Mouse (Mus musculus) forebrain, embryonic 14.5 days (tissue): ENCODE data around the gene Satb2. TPM values are rescaled to one million over a fixed set of nuclear protein-coding genes. Genes with fewer than 3 reads are reported as not detected.

ENCODE experiments used
- ATAC-seq: fragments of 200-750 bp; cut with Nextera tagmentation; 2 replicates; pipeline ENCODE4 v1.8.0; 2017; ENCODE audit warnings: mild to moderate bottlenecking, moderate library complexity
- DNase-seq: peaks from one replicate; pipeline ENCODE4 v3.0.0-alpha.2; 2015; ENCODE audit warnings: low spot score
- H3K27ac ChIP-seq: fragments of 300-500 bp; sonication (generic); 2 replicates; pipeline ENCODE4 v1.5.1; 2014; ENCODE audit warnings: low read depth, mild to moderate bottlenecking, control low read depth, low read length, moderate library complexity
- H3K27me3 ChIP-seq: fragments of 300-500 bp; sonication (generic); replicated peaks from 2 replicates; pipeline ENCODE4 v1.6.1; 2014; ENCODE audit warnings: low read length, control low read depth, mixed read lengths; ENCODE audit not compliant: control insufficient read depth, insufficient read depth
- H3K36me3 ChIP-seq: fragments of 300-500 bp; sonication (generic); 2 replicates; pipeline ENCODE4 v1.6.1; 2014; ENCODE audit warnings: low read length, control low read depth; ENCODE audit not compliant: control insufficient read depth, insufficient read depth
- H3K4me1 ChIP-seq: fragments of 300-500 bp; sonication (generic); 2 replicates; pipeline ENCODE4 v1.6.1; 2014; ENCODE audit warnings: antibody characterized with exemption, low read length, control low read depth; ENCODE audit not compliant: control insufficient read depth, insufficient read depth
- H3K4me2 ChIP-seq: fragments of 300-500 bp; sonication (generic); 2 replicates; pipeline ENCODE4 v1.6.1; 2014; ENCODE audit warnings: mild to moderate bottlenecking, control low read depth, low read length
- H3K4me3 ChIP-seq: fragments of 300-500 bp; sonication (generic); 2 replicates; pipeline ENCODE4 v1.5.1; 2014; ENCODE audit warnings: low read depth, low read length, control low read depth
- H3K9ac ChIP-seq: fragments of 300-500 bp; sonication (generic); 2 replicates; pipeline ENCODE4 v1.6.1; 2014; ENCODE audit warnings: mild to moderate bottlenecking, low read length, control low read depth, moderate library complexity
- H3K9me3 ChIP-seq: fragments of 300-500 bp; sonication (generic); replicated peaks from 2 replicates; pipeline ENCODE4 v1.6.1; 2016; ENCODE audit warnings: low read length, control low read depth, mixed read lengths; ENCODE audit not compliant: control insufficient read depth
- WGBS: fragments of 180-500 bp; shearing (Covaris S2); extraction: QIAGEN DNeasy Blood & Tissue Kit; methylation state at CpG from one replicate; pipeline ENCODE4 v1.1.7; 2014; 5-methylcytosine and 5-hydroxymethylcytosine counted together
- microRNA-seq: library from miRNA; unstranded; fragments of <30 nt; microRNA quantifications from one replicate; pipeline ENCODE4, GENCODE M21; 2016
- polyA plus RNA-seq: library from polyadenylated mRNA; unstranded; fragments of >200 nt; fragmentation: Nextera tagmentation; extraction: Ambion mirVana; gene quantifications from 2 replicates; pipeline ENCODE4 v1.2.1, GENCODE M21; 2014

Gene Satb2
- polyA plus RNA-seq, 1 experiment from 2014 or later, result 20.1 TPM

DNA sequence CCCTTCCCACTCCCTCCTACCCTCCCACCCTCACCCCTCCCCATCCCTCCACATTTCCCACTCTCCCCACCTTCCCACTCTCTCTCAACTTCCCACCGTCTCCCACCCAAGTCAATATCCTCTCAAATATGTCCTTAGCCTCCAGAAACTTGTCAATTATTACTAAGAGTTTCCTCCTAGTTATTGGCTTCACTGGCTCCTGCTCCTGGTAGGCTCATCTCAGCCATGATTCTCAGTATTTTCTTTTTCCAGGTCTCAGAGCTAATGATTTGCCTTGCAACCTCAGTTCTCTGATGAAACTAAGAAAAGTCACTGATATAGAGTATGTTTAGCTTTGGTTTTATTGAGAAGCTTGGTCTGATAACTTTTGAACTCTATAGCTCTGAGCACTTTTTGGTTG, 214.2 kb downstream of the Satb2 start:
- ATAC-seq (no peak), DNase-seq (no peak)
- no peaks in the 10 kb centered on the region for H3K27me3 ChIP-seq
- no peak overlapping the region for H3K4me3 ChIP-seq
- H3K4me1 ChIP-seq, result no peaks in the 10 kb centered on the region
- no peak overlapping the region for H3K27ac ChIP-seq
- WGBS, result 91% methylated on average over 1 of the region's 1 CpGs
- H3K36me3 ChIP-seq, result no peaks in the 10 kb centered on the region
- no peaks in the 10 kb centered on the region for H3K9me3 ChIP-seq
- H3K9ac ChIP-seq, result no peak overlapping the region
- H3K4me2 ChIP-seq, result no peak overlapping the region

- no peak overlapping the region for H3K4me2 ChIP-seq
- no peaks in the 10 kb centered on the region for H3K36me3 ChIP-seq
- no peaks in the 10 kb centered on the region for H3K4me1 ChIP-seq
- no peaks in the 10 kb centered on the region for H3K9me3 ChIP-seq
- ATAC-seq (no peak), DNase-seq (no peak)
- no peak overlapping the region for H3K9ac ChIP-seq
- H3K27me3 ChIP-seq, result no peaks in the 10 kb centered on the region
- no peak overlapping the region for H3K27ac ChIP-seq
- WGBS, result 96% methylated on average over 1 of the region's 1 CpGs
- H3K4me3 ChIP-seq, result no peak overlapping the region
These were observed 216.9 kb downstream of the Satb2 start for GRCm38 (mm10) chr1:56761512-56761911.

DNA sequence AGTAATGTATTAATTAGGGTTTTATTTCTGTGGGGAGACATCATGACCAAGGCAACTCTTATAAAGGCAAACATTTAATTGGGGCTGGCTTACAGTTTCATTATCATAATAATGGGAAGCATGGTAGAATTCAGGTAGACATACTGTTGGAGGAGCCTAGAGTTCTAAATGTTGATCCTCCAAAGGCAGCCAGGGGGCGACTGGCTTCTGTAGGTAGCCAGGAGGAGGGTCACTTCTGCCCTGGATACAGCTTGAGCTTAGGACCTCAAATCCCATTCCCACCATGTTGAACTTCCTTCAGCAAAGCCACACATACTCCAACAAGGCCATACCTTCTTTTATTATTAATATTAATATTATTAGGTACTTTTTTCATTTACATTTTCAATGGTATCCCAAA, 225.2 kb downstream of the Satb2 start:
- Histone ChIP-seq H3K9ac (no peak overlapping the region), H3K4me1 (no peaks in the 10 kb centered on the region), H3K4me2 (no peak overlapping the region), H3K27ac (no peak overlapping the region), H3K4me3 (no peak overlapping the region), H3K36me3 (no peaks in the 10 kb centered on the region), H3K27me3 (no peaks in the 10 kb centered on the region), H3K9me3 (no peaks in the 10 kb centered on the region)
- ATAC-seq (no peak), DNase-seq (no peak)
- WGBS, result 68% methylated on average over 1 of the region's 1 CpGs

DNA sequence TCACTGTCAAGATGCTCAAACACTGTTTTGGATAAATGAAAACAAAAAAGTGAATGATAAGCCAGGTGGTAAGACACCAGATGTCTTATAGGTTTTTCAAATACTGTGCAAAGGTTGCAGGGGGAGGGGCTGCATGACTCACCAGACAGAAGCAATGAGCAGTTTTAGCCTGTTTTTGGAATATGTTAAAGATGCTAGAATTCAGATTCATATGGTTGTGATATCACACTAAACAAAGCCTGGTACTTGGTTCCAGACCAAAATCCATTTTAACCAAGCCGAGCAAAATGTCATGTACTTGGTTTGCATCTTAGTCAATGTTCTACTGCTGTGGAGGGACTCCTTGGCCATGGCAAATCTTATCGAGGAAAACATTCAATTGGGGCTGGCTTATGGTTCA, 227.8 kb downstream of the Satb2 start:
- Histone ChIP-seq H3K4me2 (no peak overlapping the region), H3K27ac (no peak overlapping the region), H3K4me1 (no peaks in the 10 kb centered on the region), H3K27me3 (no peaks in the 10 kb centered on the region), H3K9me3 (no peaks in the 10 kb centered on the region), H3K36me3 (no peaks in the 10 kb centered on the region), H3K9ac (no peak overlapping the region), H3K4me3 (no peak overlapping the region)
- DNase-seq (no peak), ATAC-seq (no peak)
- 88% methylated on average over 2 of the region's 2 CpGs for WGBS

- H3K27ac ChIP-seq, result no peak overlapping the region
- ATAC-seq, result peak; percentile 82
- no peak overlapping the region for H3K9ac ChIP-seq
- no peaks in the 10 kb centered on the region for H3K36me3 ChIP-seq
- no peak overlapping the region for H3K4me2 ChIP-seq
- no peak overlapping the region for H3K4me3 ChIP-seq
- H3K9me3 ChIP-seq, result no peaks in the 10 kb centered on the region
- H3K27me3 ChIP-seq, result no peaks in the 10 kb centered on the region
- DNase-seq, result peak; percentile 59
- WGBS, result 72% methylated on average over 16 of the region's 16 CpGs
- no peaks in the 10 kb centered on the region for H3K4me1 ChIP-seq
These were observed 228.7 kb downstream of the Satb2 start for GRCm38 (mm10) chr1:56749629-56750311.

- H3K27ac ChIP-seq, result no peak overlapping the region
- H3K9ac ChIP-seq, result no peak overlapping the region
- DNase-seq (no peak), ATAC-seq (no peak)
- H3K36me3 ChIP-seq, result no peaks in the 10 kb centered on the region
- H3K9me3 ChIP-seq, result no peaks in the 10 kb centered on the region
- H3K4me1 ChIP-seq, result no peaks in the 10 kb centered on the region
- H3K4me3 ChIP-seq, result no peak overlapping the region
- WGBS, result 86% methylated on average over 11 of the region's 11 CpGs
- H3K27me3 ChIP-seq, result no peaks in the 10 kb centered on the region
- no peak overlapping the region for H3K4me2 ChIP-seq
These were observed 229.5 kb downstream of the Satb2 start for GRCm38 (mm10) chr1:56748876-56749493.

Small RNAs within 50 kb of the gene (microRNA-seq; reads per million reads assigned to microRNA genes)
- gene Gm23943, result not detected
